Mouse (Mus musculus): Measurements from ENCODE around the gene Slit2.

DNA sequence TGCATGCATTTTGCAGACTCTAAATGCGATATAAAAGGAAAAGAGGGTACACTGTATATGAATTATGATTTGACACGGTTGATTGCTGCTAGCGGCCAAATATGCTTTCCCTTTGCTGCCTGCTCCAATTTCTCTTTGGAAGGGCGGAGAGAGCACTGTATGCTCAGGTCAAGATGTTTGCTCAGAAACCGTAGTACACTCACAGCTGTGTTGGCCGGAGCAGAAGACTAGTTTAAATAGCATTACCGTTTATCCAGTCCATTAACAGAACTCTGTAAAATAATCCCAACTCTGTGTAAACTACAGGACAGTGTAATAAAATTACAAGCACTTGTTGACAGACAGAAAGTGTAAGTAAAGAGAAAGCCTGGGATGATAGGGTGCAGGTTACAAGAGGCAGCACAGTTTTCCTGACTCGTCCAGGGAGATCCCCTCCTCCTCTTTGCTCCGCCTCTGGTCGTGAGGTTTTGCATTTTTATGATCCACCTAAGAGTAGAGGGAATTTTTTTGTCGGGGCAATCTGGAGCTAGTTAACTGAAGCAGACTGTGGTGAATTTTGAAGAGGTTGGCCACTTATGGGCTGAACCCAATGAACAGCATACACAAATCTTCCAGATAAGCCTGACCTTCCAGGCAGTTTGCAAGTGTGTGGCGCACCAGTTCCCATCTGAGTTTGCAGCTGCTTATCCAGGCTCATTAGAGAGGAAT lies 20.9 kb downstream of the Slit2 start:
- TF ChIP-seq CTCF (IDR thresholded peaks at IDR 0.05) (no peak), EP300 (IDR thresholded peaks at IDR 0.05) (no peak)
